Mouse (Mus musculus) kidney, adult 8-10 months (tissue): Measurements from ENCODE around the gene Rsbn1l.

Experiments used
- DNase-seq, 2 experiments: peaks; one replicate each; pipeline ENCODE4 v3.0.0; 2022

The Rsbn1l gene

GRCm38 (mm10) chr5:20897446-20898167 is 58.6 kb downstream of the Rsbn1l start:
- no peak for DNase-seq

- DNase-seq = no peak
Measured at GRCm38 (mm10) chr5:20884036-20884620, 72.1 kb downstream of the Rsbn1l start.

GRCm38 (mm10) chr5:20881915-20882800 is 74.0 kb downstream of the Rsbn1l start, which contains the start of the genes Phtf2 and Tmem60:
Gene Phtf2 (minus strand): TSS chr5:20882124.
Gene Tmem60 (plus strand): TSS chr5:20882191.
- DNase-seq = peak; percentile 98 to 99

GRCm38 (mm10) chr5:20880797-20881775 is 75.1 kb downstream of the Rsbn1l start:
- DNase-seq = peak; percentile 38 to 45

- no peak for DNase-seq
Measured at GRCm38 (mm10) chr5:20880386-20880785, 75.8 kb downstream of the Rsbn1l start.

- no peak for DNase-seq
Measured at GRCm38 (mm10) chr5:20876934-20877426, 79.2 kb downstream of the Rsbn1l start.

GRCm38 (mm10) chr5:20873146-20873545 is 83.1 kb downstream of the Rsbn1l start:
- no peak for DNase-seq

GRCm38 (mm10) chr5:20865193-20865755 is 90.9 kb downstream of the Rsbn1l start:
- DNase-seq = no peak

GRCm38 (mm10) chr5:20864216-20864969 is 91.8 kb downstream of the Rsbn1l start:
- peak; percentile 43 to 52 for DNase-seq

GRCm38 (mm10) chr5:20861901-20862300 is 94.3 kb downstream of the Rsbn1l start:
- DNase-seq = no peak

GRCm38 (mm10) chr5:20860565-20860964 is 95.6 kb downstream of the Rsbn1l start:
- no peak for DNase-seq

- peak; percentile 6 to 22 for DNase-seq
Measured at GRCm38 (mm10) chr5:20858404-20858803, 97.8 kb downstream of the Rsbn1l start.

- DNase-seq = no peak
Measured at GRCm38 (mm10) chr5:20855066-20855465, 101.1 kb downstream of the Rsbn1l start.

- DNase-seq = no peak
Measured at GRCm38 (mm10) chr5:20847010-20847409, 109.2 kb downstream of the Rsbn1l start.

- no peak for DNase-seq
Measured at GRCm38 (mm10) chr5:20843816-20844215, 112.4 kb downstream of the Rsbn1l start.

GRCm38 (mm10) chr5:20843405-20843804 is 112.8 kb downstream of the Rsbn1l start:
- no peak for DNase-seq
